Mouse (Mus musculus) intestine, postnatal 0 days (tissue): ENCODE results near the gene Sv2c. TPM values are rescaled to one million over a fixed set of nuclear protein-coding genes. Genes with fewer than 3 reads are reported as not detected.
"Not testable (repeated sequence)": the region's sequence is repeated elsewhere in the genome, so short reads cannot be mapped to it uniquely, and the experiment has no call there.

ENCODE experiments used
- ATAC-seq: fragments of 200-750 bp; cut with Nextera tagmentation; 2 replicates; pipeline ENCODE4 v1.8.0; 2017; ENCODE audit warnings: mild to moderate bottlenecking, moderate TSS enrichment, moderate library complexity
- H3K27ac ChIP-seq: fragments of 300-500 bp; sonication (generic); 2 replicates; pipeline ENCODE4 v1.5.1; 2014; ENCODE audit warnings: mild to moderate bottlenecking, low read depth, low read length, moderate library complexity
- H3K27me3 ChIP-seq: fragments of 300-500 bp; sonication (generic); replicated peaks from 2 replicates; pipeline ENCODE4 v1.6.1; 2014; ENCODE audit warnings: low read length, mixed read lengths; ENCODE audit not compliant: control insufficient read depth, insufficient read depth
- H3K36me3 ChIP-seq: fragments of 300-500 bp; sonication (generic); 2 replicates; pipeline ENCODE4 v1.6.1; 2014; ENCODE audit warnings: mild to moderate bottlenecking, moderate library complexity; ENCODE audit not compliant: control insufficient read depth, insufficient read depth
- H3K4me1 ChIP-seq: fragments of 300-500 bp; sonication (generic); replicated peaks from 2 replicates; pipeline ENCODE4 v1.6.1; 2014; ENCODE audit warnings: antibody characterized with exemption, low read length, mixed read lengths; ENCODE audit not compliant: control insufficient read depth, insufficient read depth
- H3K4me2 ChIP-seq: fragments of 300-500 bp; sonication (generic); replicated peaks from 2 replicates; pipeline ENCODE4 v1.6.1; 2014; ENCODE audit warnings: low read depth, mild to moderate bottlenecking, moderate library complexity
- H3K4me3 ChIP-seq: fragments of 300-500 bp; sonication (generic); 2 replicates; pipeline ENCODE4 v1.5.1; 2014; ENCODE audit warnings: low read depth, low read length
- H3K9ac ChIP-seq: fragments of 300-500 bp; sonication (generic); 2 replicates; pipeline ENCODE4 v1.6.1; 2014; ENCODE audit warnings: mild to moderate bottlenecking, low read depth, low read length
- H3K9me3 ChIP-seq: fragments of 300-500 bp; sonication (generic); 2 replicates; pipeline ENCODE4 v1.6.1; 2016; ENCODE audit warnings: mixed run types; ENCODE audit not compliant: control insufficient read depth
- CTCF ChIP-seq: sonication (generic); IDR thresholded peaks from 2 replicates; pipeline ENCODE4 v1.5.1; 2016; ENCODE audit warnings: low read depth, mild to moderate bottlenecking, control low read depth, antibody characterized with exemption, moderate library complexity
- WGBS: fragments of 180-500 bp; shearing (Covaris S2); extraction: QIAGEN DNeasy Blood & Tissue Kit; methylation state at CpG from one replicate; pipeline ENCODE4 v1.1.7; 2014; 5-methylcytosine and 5-hydroxymethylcytosine counted together
- polyA plus RNA-seq: library from polyadenylated mRNA; unstranded; fragments of >200 nt; fragmentation: Nextera tagmentation; extraction: Ambion mirVana; gene quantifications from 2 replicates; pipeline ENCODE4 v1.2.1, GENCODE M21; 2015

The Sv2c gene
- polyA plus RNA-seq, 1 experiment from 2014 or later, result 1.3 TPM

DNA sequence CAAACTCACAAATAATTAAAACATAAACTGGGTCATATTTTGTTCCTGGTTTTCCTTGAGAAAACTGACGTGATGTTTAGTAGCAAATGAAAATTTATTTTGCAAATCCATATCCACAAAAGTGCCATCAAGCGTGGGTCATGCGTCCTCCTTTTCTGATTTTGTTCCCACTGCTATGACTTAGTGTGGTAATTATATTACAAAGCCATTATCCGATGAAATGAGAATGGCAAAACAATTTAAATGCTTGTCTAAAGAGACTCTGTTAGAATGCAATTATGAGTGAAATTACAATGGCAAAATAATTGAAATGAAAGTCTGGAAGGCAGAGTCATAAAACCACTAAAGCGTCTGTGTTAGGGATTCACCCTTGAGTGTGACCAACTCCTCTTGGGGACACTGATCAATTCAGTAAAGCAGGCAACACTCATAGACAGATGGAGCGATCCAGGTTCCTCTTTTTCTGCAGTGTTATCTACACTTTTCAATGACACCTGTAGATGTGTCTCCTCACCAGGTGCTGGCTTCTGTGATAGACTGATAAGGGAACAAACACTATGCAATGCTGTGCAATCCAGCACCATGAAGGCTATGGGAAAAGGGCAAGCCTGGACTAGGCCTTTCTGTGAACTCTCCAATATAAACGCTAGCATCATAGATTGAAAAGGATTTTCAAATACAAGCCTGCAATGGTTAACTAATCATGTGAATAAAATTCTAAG is 46.6 kb downstream of the Sv2c start:
- ATAC-seq, result no peak
- H3K4me1 ChIP-seq, result no peaks in the 10 kb centered on the region
- H3K27ac ChIP-seq, result no peak overlapping the region
- H3K4me2 ChIP-seq, result no peak overlapping the region
- no peaks in the 10 kb centered on the region for H3K36me3 ChIP-seq
- no peak overlapping the region for H3K9ac ChIP-seq
- no peaks in the 10 kb centered on the region for H3K27me3 ChIP-seq
- 62% methylated on average over 7 of the region's 7 CpGs for WGBS
- no peak for TF ChIP-seq CTCF
- H3K4me3 ChIP-seq, result no peak overlapping the region
- H3K9me3 ChIP-seq, result no peaks in the 10 kb centered on the region

DNA sequence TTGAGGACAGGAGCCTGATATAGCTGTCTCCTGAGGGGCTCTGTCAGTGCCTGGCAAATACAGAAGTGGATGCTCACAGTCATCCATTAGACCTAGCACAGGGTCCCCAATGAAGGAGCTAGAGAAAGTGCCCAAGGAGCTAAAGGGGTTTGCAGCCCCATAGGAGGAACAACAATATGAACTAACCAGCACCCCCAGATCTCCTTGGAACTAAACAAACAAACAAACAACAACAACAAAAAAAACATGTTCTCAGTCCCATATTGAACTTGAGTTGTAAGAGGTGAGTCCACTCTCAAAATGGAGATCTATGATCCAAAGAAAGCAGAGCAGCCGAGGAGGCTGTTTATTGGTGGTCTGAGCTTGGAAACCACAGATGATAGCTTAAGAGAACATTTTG is 50.6 kb downstream of the Sv2c start, which contains the start of gene Gm17190:
TSS of gene Gm17190 (plus strand) at position 301 of the 400 bp plus-strand sequence.
- not testable (repeated sequence) for H3K9ac ChIP-seq, H3K4me1 ChIP-seq, H3K9me3 ChIP-seq, H3K27ac ChIP-seq, H3K4me2 ChIP-seq, H3K36me3 ChIP-seq, H3K27me3 ChIP-seq, ATAC-seq, H3K4me3 ChIP-seq
- WGBS, result 76% methylated on average over 1 of the region's 1 CpGs

DNA sequence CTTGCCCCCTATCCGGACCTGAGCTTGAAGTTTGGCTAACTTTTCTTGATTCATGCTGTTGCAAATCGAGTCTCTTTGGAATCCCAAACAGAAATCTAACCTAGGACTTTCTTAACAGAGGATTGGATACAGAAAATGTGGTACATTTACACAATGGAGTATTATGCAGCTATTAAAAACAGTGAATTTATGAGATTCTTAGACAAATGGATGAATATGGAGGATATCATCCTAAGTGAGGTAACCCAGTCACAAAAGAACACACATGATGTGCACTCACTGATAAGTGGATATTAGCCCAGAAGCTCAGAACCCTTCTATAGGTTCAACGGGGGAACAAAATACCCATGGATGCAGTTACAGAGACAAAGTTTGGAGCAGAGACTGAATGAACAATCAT is 51.1 kb downstream of the Sv2c start, which contains the start of gene Gm20075:
TSS of gene Gm20075 (minus strand) at position 101 of the 400 bp plus-strand sequence.
- H3K9me3 ChIP-seq, H3K9ac ChIP-seq, H3K4me2 ChIP-seq, H3K4me3 ChIP-seq, H3K36me3 ChIP-seq, ATAC-seq, H3K27ac ChIP-seq, H3K4me1 ChIP-seq, H3K27me3 ChIP-seq: not testable (repeated sequence)
- 79% methylated on average over 3 of the region's 3 CpGs for WGBS

DNA sequence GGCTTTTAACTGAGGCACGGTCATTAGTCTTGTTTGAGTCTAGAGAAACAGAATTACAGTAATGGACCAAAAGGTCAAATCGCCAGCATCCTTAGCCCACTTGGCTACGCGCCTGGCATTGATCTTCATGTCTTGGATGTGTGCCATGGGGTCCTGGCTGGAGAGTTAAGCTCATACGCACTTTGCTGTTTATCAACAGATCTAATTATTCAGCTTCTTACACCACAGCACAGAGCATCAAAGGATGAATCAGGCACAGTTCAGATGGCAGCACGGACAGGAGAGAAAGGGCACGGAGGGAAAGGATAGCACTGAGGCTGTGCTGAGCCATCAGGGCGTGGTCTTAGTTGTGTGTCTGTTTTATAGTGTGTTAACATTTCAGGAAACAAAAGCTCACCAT is 58.8 kb downstream of the Sv2c start:
- H3K27ac ChIP-seq, result no peak overlapping the region
- no peak for TF ChIP-seq CTCF
- no peak overlapping the region for H3K4me3 ChIP-seq
- no peaks in the 10 kb centered on the region for H3K9me3 ChIP-seq
- H3K9ac ChIP-seq, result no peak overlapping the region
- ATAC-seq, result no peak
- WGBS, result 62% methylated on average over 8 of the region's 8 CpGs
- no peaks in the 10 kb centered on the region for H3K27me3 ChIP-seq
- no peaks in the 10 kb centered on the region for H3K36me3 ChIP-seq
- H3K4me1 ChIP-seq, result no peaks in the 10 kb centered on the region
- no peak overlapping the region for H3K4me2 ChIP-seq

DNA sequence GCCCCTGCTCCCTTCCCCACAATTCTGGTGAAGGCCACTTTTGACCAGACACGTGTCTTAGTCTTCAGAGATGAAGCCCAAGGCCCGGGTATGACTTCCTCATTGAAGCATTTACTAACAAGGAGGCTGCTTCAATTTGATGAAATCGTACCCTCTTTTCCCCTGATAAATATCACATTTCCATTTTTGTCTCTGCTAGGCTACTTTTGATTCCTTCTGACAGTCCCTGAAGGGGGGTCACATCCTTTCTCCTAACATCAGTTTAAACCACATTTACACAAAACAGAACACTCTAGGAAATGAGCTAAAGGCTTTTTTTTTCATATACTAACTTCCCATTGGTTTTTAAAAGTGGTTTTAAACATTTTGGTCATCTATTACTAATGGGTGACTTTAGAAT is 79.6 kb downstream of the Sv2c start:
- no peaks in the 10 kb centered on the region for H3K36me3 ChIP-seq
- H3K4me1 ChIP-seq, result no peaks in the 10 kb centered on the region
- H3K4me3 ChIP-seq, result no peak overlapping the region
- no peak overlapping the region for H3K4me2 ChIP-seq
- H3K27me3 ChIP-seq, result no peaks in the 10 kb centered on the region
- no peak overlapping the region for H3K9ac ChIP-seq
- TF ChIP-seq CTCF, result no peak
- no peak overlapping the region for H3K27ac ChIP-seq
- no peaks in the 10 kb centered on the region for H3K9me3 ChIP-seq
- WGBS, result 81% methylated on average over 3 of the region's 3 CpGs
- no peak for ATAC-seq

DNA sequence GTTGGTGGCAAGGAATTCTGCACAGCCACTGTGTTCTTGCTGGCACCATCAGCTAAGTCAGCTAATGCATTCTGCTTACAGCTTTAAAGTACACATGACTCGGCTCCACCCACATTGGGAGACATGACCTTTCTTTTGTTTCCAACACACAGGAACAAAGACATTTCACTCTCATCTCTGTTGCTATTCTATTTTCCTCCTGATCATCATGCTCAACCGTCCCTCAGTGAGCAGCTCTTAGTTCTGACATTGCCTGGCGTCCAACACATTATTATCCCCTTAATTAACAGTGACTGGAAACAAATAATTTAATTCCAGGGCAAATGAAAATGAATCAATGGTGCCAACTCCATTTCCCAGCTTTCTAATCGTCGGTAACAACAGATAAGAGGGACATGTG is 87.0 kb downstream of the Sv2c start:
- no peaks in the 10 kb centered on the region for H3K36me3 ChIP-seq
- H3K9ac ChIP-seq, result no peak overlapping the region
- no peaks in the 10 kb centered on the region for H3K4me1 ChIP-seq
- no peak for TF ChIP-seq CTCF
- no peaks in the 10 kb centered on the region for H3K27me3 ChIP-seq
- no peak for ATAC-seq
- no peak overlapping the region for H3K4me2 ChIP-seq
- no peak overlapping the region for H3K27ac ChIP-seq
- H3K9me3 ChIP-seq, result no peaks in the 10 kb centered on the region
- H3K4me3 ChIP-seq, result no peak overlapping the region
- 62% methylated on average over 5 of the region's 5 CpGs for WGBS
